Mouse (Mus musculus) neural tube, embryonic 15.5 days (tissue): ENCODE results near the gene Tmigd1. TPM values are rescaled to one million over a fixed set of nuclear protein-coding genes. Genes with fewer than 3 reads are reported as not detected.

Experiments
- ATAC-seq: fragments of 200-750 bp; cut with Nextera tagmentation; 2 replicates; pipeline ENCODE4 v1.8.0; 2017; ENCODE audit warnings: mild to moderate bottlenecking, moderate TSS enrichment, moderate library complexity; ENCODE audit not compliant: low FRiP score
- H3K27ac ChIP-seq: fragments of 300-500 bp; sonication (generic); replicated peaks from 2 replicates; pipeline ENCODE4 v1.5.1; 2015; ENCODE audit warnings: mild to moderate bottlenecking, inconsistent platforms
- H3K27me3 ChIP-seq: fragments of 300-500 bp; sonication (generic); replicated peaks from 2 replicates; pipeline ENCODE4 v1.6.1; 2015; ENCODE audit warnings: inconsistent platforms
- H3K36me3 ChIP-seq: fragments of 300-500 bp; sonication (generic); 2 replicates; pipeline ENCODE4 v1.6.1; 2015; ENCODE audit warnings: inconsistent platforms
- H3K4me1 ChIP-seq: fragments of 300-500 bp; sonication (generic); 2 replicates; pipeline ENCODE4 v1.6.1; 2015; ENCODE audit warnings: inconsistent platforms
- H3K4me2 ChIP-seq: fragments of 300-500 bp; sonication (generic); 2 replicates; pipeline ENCODE4 v1.6.1; 2015; ENCODE audit warnings: inconsistent platforms, mild to moderate bottlenecking, moderate library complexity
- H3K4me3 ChIP-seq: fragments of 300-500 bp; sonication (generic); replicated peaks from 2 replicates; pipeline ENCODE4 v1.5.1; 2015; ENCODE audit warnings: mild to moderate bottlenecking, inconsistent platforms
- H3K9ac ChIP-seq: fragments of 300-500 bp; sonication (generic); replicated peaks from 2 replicates; pipeline ENCODE4 v1.6.1; 2015; ENCODE audit warnings: mild to moderate bottlenecking, inconsistent platforms
- H3K9me3 ChIP-seq: fragments of 300-500 bp; sonication (generic); replicated peaks from 2 replicates; pipeline ENCODE4 v1.6.1; 2016; ENCODE audit warnings: inconsistent platforms
- WGBS: fragments of 180-500 bp; shearing (Covaris S2); methylation state at CpG from one replicate; pipeline ENCODE4 v1.1.7; 2015; ENCODE audit warnings: mixed read lengths; 5-methylcytosine and 5-hydroxymethylcytosine counted together
- polyA plus RNA-seq: library from polyadenylated mRNA; unstranded; fragments of >200 nt; fragmentation: Nextera tagmentation; extraction: Ambion mirVana; gene quantifications from 2 replicates; pipeline ENCODE4 v1.2.1, GENCODE M21; 2015

Gene Tmigd1
- polyA plus RNA-seq, 1 experiment from 2014 or later: not detected

GRCm38 (mm10) chr11:76884451-76884850 lies 17.5 kb upstream of the Tmigd1 start:
- Histone ChIP-seq H3K27me3 (no peaks in the 10 kb centered on the region), H3K9ac (no peak overlapping the region), H3K9me3 (no peaks in the 10 kb centered on the region), H3K27ac (no peak overlapping the region), H3K4me3 (no peak overlapping the region), H3K4me1 (no peaks in the 10 kb centered on the region), H3K36me3 (no peaks in the 10 kb centered on the region), H3K4me2 (no peak overlapping the region)
- WGBS: 56% methylated on average over 5 of the region's 5 CpGs
- ATAC-seq: no peak

DNA sequence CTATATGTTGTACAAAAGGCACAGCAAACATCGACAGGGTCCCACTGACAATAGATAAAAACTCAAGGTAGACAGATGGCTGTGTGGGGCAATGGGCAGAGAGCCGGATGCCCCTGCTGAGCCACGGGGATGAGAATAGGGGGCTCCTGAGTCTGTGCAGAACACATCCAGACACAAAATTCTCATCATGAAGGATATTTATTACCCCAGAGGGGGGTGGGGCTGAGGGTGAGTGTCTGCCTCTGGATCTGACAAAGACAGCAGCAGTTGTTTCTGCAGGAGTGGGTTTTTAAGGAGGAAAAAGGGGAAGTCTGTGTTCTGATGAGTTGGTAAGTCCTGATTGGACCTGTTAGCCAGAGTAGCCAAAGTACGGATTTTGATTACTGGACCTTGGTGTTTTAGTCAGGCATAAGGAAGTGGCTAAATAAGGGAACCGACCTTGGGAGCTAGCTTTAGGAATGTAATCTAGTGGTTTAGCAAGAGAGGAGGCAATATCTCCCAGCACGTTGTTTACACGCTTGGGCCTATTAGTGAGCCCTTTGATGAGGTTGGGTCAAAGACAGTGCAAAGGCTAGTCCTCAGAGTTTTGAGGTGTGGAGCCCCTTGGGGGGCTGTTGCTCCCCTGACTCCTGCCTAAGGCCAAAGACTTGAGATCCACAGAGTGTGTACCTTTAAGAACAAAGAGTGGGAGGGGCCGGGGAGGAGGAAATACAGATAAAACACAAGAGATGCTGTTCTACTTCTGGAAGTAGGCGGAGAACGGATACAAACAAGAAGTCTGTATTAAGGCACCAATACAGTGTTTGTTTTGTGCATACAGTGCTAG lies 12.4 kb upstream of the Tmigd1 start:
- H3K4me1 ChIP-seq: 0 out of 2 replicates have a peak, but pooled peaks cover 5% of the 10 kb centered on the region
- no peaks in the 10 kb centered on the region for H3K36me3 ChIP-seq
- H3K9ac ChIP-seq: no peak overlapping the region
- ATAC-seq: no peak
- no peaks in the 10 kb centered on the region for H3K27me3 ChIP-seq
- H3K4me3 ChIP-seq: no peak overlapping the region
- H3K27ac ChIP-seq: 0 out of 2 replicates have a peak overlapping the region, but pooled peaks have one; percentile 41
- 53% methylated on average over 10 of the region's 10 CpGs for WGBS
- no peaks in the 10 kb centered on the region for H3K9me3 ChIP-seq
- no peak overlapping the region for H3K4me2 ChIP-seq

- no peaks in the 10 kb centered on the region for H3K9me3 ChIP-seq
- no peak for ATAC-seq
- H3K4me1 ChIP-seq: 0 out of 2 replicates have a peak, but pooled peaks cover 5% of the 10 kb centered on the region
- 96% methylated on average over 7 of the region's 7 CpGs for WGBS
- no peak overlapping the region for H3K4me3 ChIP-seq
- H3K4me2 ChIP-seq: no peak overlapping the region
- H3K27ac ChIP-seq: no peak overlapping the region
- no peaks in the 10 kb centered on the region for H3K27me3 ChIP-seq
- no peak overlapping the region for H3K9ac ChIP-seq
- H3K36me3 ChIP-seq: no peaks in the 10 kb centered on the region
These were observed 10.8 kb upstream of the Tmigd1 start for GRCm38 (mm10) chr11:76891171-76891570.

GRCm38 (mm10) chr11:76891738-76892349 lies 10.1 kb upstream of the Tmigd1 start:
- Histone ChIP-seq H3K27me3 (no peaks in the 10 kb centered on the region), H3K4me3 (no peak overlapping the region), H3K36me3 (no peaks in the 10 kb centered on the region), H3K4me2 (no peak overlapping the region), H3K27ac (no peak overlapping the region), H3K9me3 (no peaks in the 10 kb centered on the region), H3K9ac (no peak overlapping the region), H3K4me1 (0 out of 2 replicates have a peak, but pooled peaks cover 5% of the 10 kb centered on the region)
- WGBS: 83% methylated on average over 4 of the region's 4 CpGs
- ATAC-seq: no peak

DNA sequence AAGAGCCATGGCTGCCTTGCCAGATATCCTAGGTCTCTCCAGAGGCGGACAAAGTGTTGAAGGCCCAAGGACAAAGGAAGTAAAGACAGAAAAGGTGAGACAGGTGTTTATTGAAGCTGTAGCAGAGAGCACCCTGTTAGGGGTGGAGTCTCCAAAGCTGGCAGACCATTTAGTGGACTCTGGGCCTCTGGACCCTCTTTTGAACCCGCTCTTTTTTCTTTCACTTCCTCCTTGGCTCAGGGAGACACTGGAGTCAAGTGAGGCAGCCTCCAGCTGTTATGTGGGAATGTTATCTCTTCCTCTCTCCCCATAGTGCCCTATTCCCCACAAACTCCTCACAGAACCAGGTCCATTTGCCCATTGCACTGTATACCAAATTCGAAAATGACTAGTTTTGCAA lies 9.0 kb upstream of the Tmigd1 start:
- Histone ChIP-seq H3K9ac (no peak overlapping the region), H3K27me3 (no peaks in the 10 kb centered on the region), H3K4me2 (no peak overlapping the region), H3K9me3 (no peaks in the 10 kb centered on the region), H3K4me3 (no peak overlapping the region), H3K4me1 (0 out of 2 replicates have a peak, but pooled peaks cover 5% of the 10 kb centered on the region), H3K36me3 (no peaks in the 10 kb centered on the region), H3K27ac (no peak overlapping the region)
- ATAC-seq: no peak
- 91% methylated on average over 3 of the region's 3 CpGs for WGBS

DNA sequence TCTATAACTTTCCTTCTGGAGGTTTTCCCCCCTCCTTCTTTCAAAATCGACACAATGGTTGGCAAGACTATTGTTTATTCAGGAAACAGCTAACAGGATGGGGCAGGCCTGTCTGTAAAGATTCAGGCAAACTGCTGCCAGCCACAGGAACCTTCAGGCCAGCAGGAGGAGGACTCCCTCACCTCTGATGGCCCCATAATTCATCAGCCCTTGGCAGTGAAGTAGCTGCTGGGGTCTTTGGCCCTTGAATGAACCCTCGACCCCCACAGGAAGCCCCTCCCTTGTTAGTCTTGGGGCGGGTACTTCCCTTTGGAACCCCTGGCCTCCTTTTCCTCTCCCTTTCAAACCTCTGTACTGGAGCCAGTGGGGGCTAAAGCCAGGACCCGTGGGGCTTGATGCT lies 8.4 kb upstream of the Tmigd1 start:
- 6% methylated on average over 4 of the region's 4 CpGs for WGBS
- Histone ChIP-seq H3K4me2 (no peak overlapping the region), H3K4me3 (no peak overlapping the region), H3K9ac (no peak overlapping the region), H3K4me1 (0 out of 2 replicates have a peak, but pooled peaks cover 5% of the 10 kb centered on the region), H3K27me3 (no peaks in the 10 kb centered on the region), H3K9me3 (no peaks in the 10 kb centered on the region), H3K27ac (no peak overlapping the region), H3K36me3 (no peaks in the 10 kb centered on the region)
- ATAC-seq: no peak

- 31% methylated on average over 5 of the region's 5 CpGs for WGBS
- Histone ChIP-seq H3K4me3 (no peak overlapping the region), H3K27me3 (no peaks in the 10 kb centered on the region), H3K27ac (no peak overlapping the region; the same call in 1 of the 2 replicates), H3K4me2 (no peak overlapping the region), H3K36me3 (no peaks in the 10 kb centered on the region), H3K9ac (no peak overlapping the region), H3K9me3 (no peaks in the 10 kb centered on the region), H3K4me1 (0 out of 2 replicates have a peak, but pooled peaks cover 5% of the 10 kb centered on the region)
- ATAC-seq: no peak
These were observed 7.7 kb upstream of the Tmigd1 start for GRCm38 (mm10) chr11:76894240-76894639.

DNA sequence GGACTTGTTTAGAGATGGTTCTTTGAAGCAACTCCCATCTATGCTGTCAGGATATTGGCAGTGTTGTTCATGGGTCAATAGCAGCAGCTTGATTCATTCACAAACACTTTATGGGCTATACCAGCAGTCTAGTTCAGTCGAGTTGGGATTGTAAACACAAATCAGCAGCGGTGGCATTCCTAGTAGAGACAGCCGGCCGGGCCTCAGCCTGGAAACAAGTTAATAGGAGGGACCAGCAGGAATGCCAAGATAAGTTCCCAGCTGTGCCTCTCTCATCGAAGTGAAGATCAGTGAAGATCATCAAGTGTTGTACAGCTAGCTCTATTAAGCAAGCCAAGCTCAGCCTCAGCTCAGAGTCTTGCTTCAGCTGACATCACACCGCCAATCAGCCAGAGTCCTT lies 5.6 kb upstream of the Tmigd1 start:
- Histone ChIP-seq H3K36me3 (no peaks in the 10 kb centered on the region), H3K4me1 (0 out of 2 replicates have a peak, but pooled peaks cover 2% of the 10 kb centered on the region), H3K4me2 (no peak overlapping the region), H3K9me3 (no peaks in the 10 kb centered on the region), H3K4me3 (no peak overlapping the region), H3K9ac (no peak overlapping the region), H3K27ac (no peak overlapping the region), H3K27me3 (no peaks in the 10 kb centered on the region)
- 45% methylated on average over 6 of the region's 6 CpGs for WGBS
- no peak for ATAC-seq

DNA sequence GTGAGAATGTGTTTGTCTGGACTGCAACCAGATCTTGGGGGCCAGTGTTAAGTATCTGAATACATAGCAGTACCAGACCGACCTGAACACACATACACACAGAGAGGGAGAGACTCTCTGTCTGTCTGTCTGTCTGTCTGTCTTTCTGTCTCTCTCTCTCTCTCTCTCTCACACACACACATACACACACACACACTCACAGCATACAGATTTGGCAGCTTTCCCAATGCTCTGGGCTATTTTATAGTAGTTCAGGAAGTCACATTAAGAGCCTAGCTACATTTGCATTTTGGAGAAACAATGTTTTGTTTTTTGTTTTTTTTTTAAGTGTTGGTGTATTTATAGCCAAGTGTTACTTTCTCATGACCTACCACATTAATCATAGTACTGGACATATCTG lies 4.8 kb upstream of the Tmigd1 start:
- Histone ChIP-seq H3K4me3 (no peak overlapping the region), H3K36me3 (no peaks in the 10 kb centered on the region), H3K4me1 (0 out of 2 replicates have a peak, but pooled peaks cover 2% of the 10 kb centered on the region), H3K27me3 (no peaks in the 10 kb centered on the region), H3K9me3 (no peaks in the 10 kb centered on the region), H3K4me2 (no peak overlapping the region), H3K9ac (no peak overlapping the region), H3K27ac (no peak overlapping the region)
- no peak for ATAC-seq
- WGBS: 80% methylated on average over 1 of the region's 1 CpGs

DNA sequence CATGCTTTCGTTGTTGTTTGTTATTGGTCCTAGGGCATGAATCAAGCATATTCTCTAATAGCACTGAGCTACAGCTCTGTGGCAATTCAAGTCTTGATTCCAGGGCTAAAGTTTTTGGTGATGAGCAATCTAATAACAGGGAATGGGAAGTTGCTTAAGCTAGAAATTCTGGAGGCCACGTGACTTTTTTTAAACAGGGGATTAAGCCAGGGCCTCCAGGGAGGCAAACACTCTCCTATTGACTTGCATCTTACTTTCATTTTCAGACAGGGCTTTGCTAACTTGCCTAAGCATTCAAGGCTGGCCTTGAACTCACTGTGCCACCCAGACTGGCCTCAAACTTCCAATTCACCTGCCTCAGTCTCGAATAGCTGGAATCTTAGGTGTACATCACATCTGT lies 4.1 kb upstream of the Tmigd1 start:
- H3K36me3 ChIP-seq: no peaks in the 10 kb centered on the region
- no peak overlapping the region for H3K9ac ChIP-seq
- H3K27me3 ChIP-seq: no peaks in the 10 kb centered on the region
- H3K9me3 ChIP-seq: no peaks in the 10 kb centered on the region
- H3K4me1 ChIP-seq: 0 out of 2 replicates have a peak, but pooled peaks cover 2% of the 10 kb centered on the region
- no peak overlapping the region for H3K4me3 ChIP-seq
- ATAC-seq: no peak
- WGBS: 57% methylated on average over 3 of the region's 3 CpGs
- H3K27ac ChIP-seq: no peak overlapping the region
- H3K4me2 ChIP-seq: no peak overlapping the region

GRCm38 (mm10) chr11:76898751-76899150 lies 3.2 kb upstream of the Tmigd1 start:
- ATAC-seq: no peak
- Histone ChIP-seq H3K27ac (no peak overlapping the region), H3K4me3 (no peak overlapping the region), H3K36me3 (no peaks in the 10 kb centered on the region), H3K9me3 (no peaks in the 10 kb centered on the region), H3K4me1 (0 out of 2 replicates have a peak, but pooled peaks cover 2% of the 10 kb centered on the region), H3K4me2 (no peak overlapping the region), H3K9ac (no peak overlapping the region), H3K27me3 (no peaks in the 10 kb centered on the region)
- 86% methylated on average over 3 of the region's 3 CpGs for WGBS
